Mouse (Mus musculus) forebrain, embryonic 12.5 days (tissue): ENCODE measurements around the gene Wars. TPM values are rescaled to one million over a fixed set of nuclear protein-coding genes. Genes with fewer than 3 reads are reported as not detected.

Experiments used
- ATAC-seq: fragments of 200-750 bp; cut with Nextera tagmentation; 2 replicates; pipeline ENCODE4 v1.8.0; 2017; ENCODE audit warnings: moderate TSS enrichment; ENCODE audit not compliant: low FRiP score
- H3K27ac ChIP-seq: fragments of 300-500 bp; sonication (generic); 2 replicates; pipeline ENCODE4 v1.5.1; 2016; ENCODE audit warnings: mild to moderate bottlenecking
- H3K27me3 ChIP-seq: fragments of 300-500 bp; sonication (generic); 2 replicates; pipeline ENCODE4 v1.6.1; 2016; ENCODE audit warnings: mild to moderate bottlenecking
- H3K36me3 ChIP-seq: fragments of 300-500 bp; sonication (generic); replicated peaks from 2 replicates; pipeline ENCODE4 v1.6.1; 2016; ENCODE audit warnings: mild to moderate bottlenecking
- H3K4me1 ChIP-seq: fragments of 300-500 bp; sonication (generic); 2 replicates; pipeline ENCODE4 v1.6.1; 2016
- H3K4me2 ChIP-seq: fragments of 300-500 bp; sonication (generic); 2 replicates; pipeline ENCODE4 v1.6.1; 2016; ENCODE audit warnings: mild to moderate bottlenecking, moderate library complexity
- H3K4me3 ChIP-seq: fragments of 300-500 bp; sonication (generic); replicated peaks from 2 replicates; pipeline ENCODE4 v1.5.1; 2016; ENCODE audit warnings: mild to moderate bottlenecking
- H3K9ac ChIP-seq: fragments of 300-500 bp; sonication (generic); 2 replicates; pipeline ENCODE4 v1.6.1; 2016; ENCODE audit warnings: mild to moderate bottlenecking
- H3K9me3 ChIP-seq: fragments of 300-500 bp; sonication (generic); 2 replicates; pipeline ENCODE4 v1.6.1; 2016
- WGBS: fragments of 180-500 bp; shearing (Covaris S2); methylation state at CpG from one replicate; pipeline ENCODE4 v1.1.7; 2016; 5-methylcytosine and 5-hydroxymethylcytosine counted together
- polyA plus RNA-seq: library from polyadenylated mRNA; unstranded; fragments of >200 nt; fragmentation: Nextera tagmentation; extraction: Ambion mirVana; gene quantifications from 2 replicates; pipeline ENCODE4 v1.2.1, GENCODE M21; 2016

Gene Wars
- polyA plus RNA-seq, 1 experiment from 2014 or later: 126 TPM

GRCm38 (mm10) chr12:108880606-108881005 lies 13.4 kb downstream of the Wars start:
- WGBS: 95% methylated on average over 5 of the region's 5 CpGs
- H3K9ac ChIP-seq: no peak overlapping the region

GRCm38 (mm10) chr12:108879138-108879537 lies 14.8 kb downstream of the Wars start:
- peaks cover 79% of the 10 kb centered on the region for H3K36me3 ChIP-seq

More at GRCm38 (mm10) chr12:108880606-108881005, 13.4 kb downstream of the Wars start:
- Histone ChIP-seq H3K4me3 (no peak overlapping the region), H3K27me3 (no peaks in the 10 kb centered on the region), H3K36me3 (peaks cover 79% of the 10 kb centered on the region), H3K27ac (no peak overlapping the region), H3K9me3 (no peaks in the 10 kb centered on the region), H3K4me1 (no peaks in the 10 kb centered on the region), H3K4me2 (no peak overlapping the region)
- ATAC-seq: no peak

GRCm38 (mm10) chr12:108873122-108873521 lies 20.9 kb downstream of the Wars start:
- no peaks in the 10 kb centered on the region for H3K4me1 ChIP-seq
- H3K27ac ChIP-seq: no peak overlapping the region
- no peak for ATAC-seq
- no peaks in the 10 kb centered on the region for H3K9me3 ChIP-seq
- H3K4me3 ChIP-seq: no peak overlapping the region
- H3K36me3 ChIP-seq: peaks cover 81% of the 10 kb centered on the region
- H3K9ac ChIP-seq: no peak overlapping the region
- 83% methylated on average over 5 of the region's 5 CpGs for WGBS
- H3K4me2 ChIP-seq: no peak overlapping the region
- H3K27me3 ChIP-seq: no peaks in the 10 kb centered on the region

More at GRCm38 (mm10) chr12:108879138-108879537, 14.8 kb downstream of the Wars start:
- whole genome bisulfite sequencing: 89% methylated on average over 4 of the region's 4 CpGs
- Histone ChIP-seq H3K9ac (no peak overlapping the region), H3K4me3 (no peak overlapping the region), H3K27ac (no peak overlapping the region), H3K9me3 (no peaks in the 10 kb centered on the region), H3K4me1 (no peaks in the 10 kb centered on the region), H3K27me3 (no peaks in the 10 kb centered on the region), H3K4me2 (no peak overlapping the region)
- ATAC-seq: no peak

- H3K4me3 ChIP-seq: no peak overlapping the region
- H3K36me3 ChIP-seq: peaks cover 88% of the 10 kb centered on the region
- H3K9me3 ChIP-seq: no peaks in the 10 kb centered on the region
- no peaks in the 10 kb centered on the region for H3K4me1 ChIP-seq
- no peak for ATAC-seq
- no peak overlapping the region for H3K9ac ChIP-seq
- 87% methylated on average over 2 of the region's 2 CpGs for WGBS
- H3K27me3 ChIP-seq: no peaks in the 10 kb centered on the region
- H3K27ac ChIP-seq: no peak overlapping the region
- H3K4me2 ChIP-seq: no peak overlapping the region
These were observed 24.4 kb downstream of the Wars start for GRCm38 (mm10) chr12:108869575-108869974.

GRCm38 (mm10) chr12:108865007-108865494 lies 28.9 kb downstream of the Wars start:
- WGBS: 94% methylated on average over 6 of the region's 6 CpGs
- no peak for ATAC-seq
- no peaks in the 10 kb centered on the region for H3K9me3 ChIP-seq

GRCm38 (mm10) chr12:108858486-108858885 lies 35.5 kb downstream of the Wars start:
- Histone ChIP-seq H3K4me2 (no peak overlapping the region), H3K9me3 (no peaks in the 10 kb centered on the region), H3K36me3 (peaks cover 58% of the 10 kb centered on the region), H3K27ac (no peak overlapping the region), H3K27me3 (no peaks in the 10 kb centered on the region), H3K4me1 (no peaks in the 10 kb centered on the region), H3K9ac (no peak overlapping the region), H3K4me3 (no peak overlapping the region)
- ATAC-seq: no peak
- 88% methylated on average over 5 of the region's 5 CpGs for WGBS

More at GRCm38 (mm10) chr12:108865007-108865494, 28.9 kb downstream of the Wars start:
- no peak overlapping the region for H3K4me3 ChIP-seq
- no peaks in the 10 kb centered on the region for H3K4me1 ChIP-seq
- no peak overlapping the region for H3K27ac ChIP-seq
- no peak overlapping the region for H3K4me2 ChIP-seq
- peaks cover 99% of the 10 kb centered on the region for H3K36me3 ChIP-seq
- no peaks in the 10 kb centered on the region for H3K27me3 ChIP-seq
- no peak overlapping the region for H3K9ac ChIP-seq

GRCm38 (mm10) chr12:108857589-108858184 lies 36.3 kb downstream of the Wars start:
- peaks cover 50% of the 10 kb centered on the region for H3K36me3 ChIP-seq
- H3K9me3 ChIP-seq: no peaks in the 10 kb centered on the region
- H3K4me2 ChIP-seq: no peak overlapping the region
- 82% methylated on average over 7 of the region's 7 CpGs for WGBS
- ATAC-seq: no peak
- no peaks in the 10 kb centered on the region for H3K27me3 ChIP-seq
- no peak overlapping the region for H3K4me3 ChIP-seq
- no peak overlapping the region for H3K27ac ChIP-seq
- H3K4me1 ChIP-seq: no peaks in the 10 kb centered on the region
- H3K9ac ChIP-seq: no peak overlapping the region

- Histone ChIP-seq H3K27me3 (no peaks in the 10 kb centered on the region), H3K4me1 (no peaks in the 10 kb centered on the region), H3K36me3 (peaks cover 44% of the 10 kb centered on the region), H3K27ac (no peak overlapping the region), H3K4me2 (no peak overlapping the region), H3K9me3 (no peaks in the 10 kb centered on the region), H3K9ac (no peak overlapping the region), H3K4me3 (no peak overlapping the region)
- 89% methylated on average over 7 of the region's 7 CpGs for WGBS
- ATAC-seq: no peak
These were observed 36.9 kb downstream of the Wars start for GRCm38 (mm10) chr12:108857109-108857508.

- H3K9ac ChIP-seq: no peak overlapping the region
- no peak overlapping the region for H3K4me3 ChIP-seq
- ATAC-seq: no peak
- no peaks in the 10 kb centered on the region for H3K27me3 ChIP-seq
- H3K4me2 ChIP-seq: no peak overlapping the region
- H3K4me1 ChIP-seq: no peaks in the 10 kb centered on the region
- WGBS: 84% methylated on average over 8 of the region's 8 CpGs
- H3K9me3 ChIP-seq: no peaks in the 10 kb centered on the region
- H3K36me3 ChIP-seq: peaks cover 35% of the 10 kb centered on the region
- H3K27ac ChIP-seq: no peak overlapping the region
These were observed 37.8 kb downstream of the Wars start for GRCm38 (mm10) chr12:108856186-108856585.

- no peak overlapping the region for H3K27ac ChIP-seq
- no peak overlapping the region for H3K4me3 ChIP-seq
- no peaks in the 10 kb centered on the region for H3K27me3 ChIP-seq
- ATAC-seq: no peak
- WGBS: 94% methylated on average over 10 of the region's 10 CpGs
- no peak overlapping the region for H3K4me2 ChIP-seq
- H3K4me1 ChIP-seq: 0 out of 2 replicates have a peak, but pooled peaks cover 6% of the 10 kb centered on the region
- no peaks in the 10 kb centered on the region for H3K9me3 ChIP-seq
- peaks cover 24% of the 10 kb centered on the region for H3K36me3 ChIP-seq
- H3K9ac ChIP-seq: no peak overlapping the region
These were observed 38.9 kb downstream of the Wars start for GRCm38 (mm10) chr12:108855081-108855480.

GRCm38 (mm10) chr12:108852822-108853221 lies 41.2 kb downstream of the Wars start:
- Histone ChIP-seq H3K27ac (no peak overlapping the region), H3K4me2 (no peak overlapping the region), H3K27me3 (no peaks in the 10 kb centered on the region), H3K9me3 (no peaks in the 10 kb centered on the region), H3K36me3 (peaks cover 17% of the 10 kb centered on the region; the same call in 1 of the 2 replicates), H3K4me1 (0 out of 2 replicates have a peak, but pooled peaks cover 6% of the 10 kb centered on the region), H3K9ac (no peak overlapping the region), H3K4me3 (no peak overlapping the region)
- 89% methylated on average over 8 of the region's 8 CpGs for WGBS
- ATAC-seq: no peak

- Histone ChIP-seq H3K36me3 (peaks cover 19% of the 10 kb centered on the region), H3K4me1 (0 out of 2 replicates have a peak, but pooled peaks cover 6% of the 10 kb centered on the region), H3K4me2 (no peak overlapping the region), H3K27ac (no peak overlapping the region), H3K9ac (no peak overlapping the region), H3K27me3 (no peaks in the 10 kb centered on the region), H3K4me3 (no peak overlapping the region), H3K9me3 (no peaks in the 10 kb centered on the region)
- ATAC-seq: no peak
- 85% methylated on average over 8 of the region's 8 CpGs for WGBS
These were observed 43.1 kb downstream of the Wars start for GRCm38 (mm10) chr12:108850886-108851285.

GRCm38 (mm10) chr12:108850129-108850528 lies 43.8 kb downstream of the Wars start:
- Histone ChIP-seq H3K27me3 (no peaks in the 10 kb centered on the region), H3K4me3 (no peak overlapping the region), H3K4me2 (no peak overlapping the region), H3K9me3 (no peaks in the 10 kb centered on the region), H3K4me1 (0 out of 2 replicates have a peak, but pooled peaks cover 6% of the 10 kb centered on the region), H3K27ac (no peak overlapping the region), H3K36me3 (peaks cover 16% of the 10 kb centered on the region), H3K9ac (no peak overlapping the region)
- 70% methylated on average over 8 of the region's 8 CpGs for WGBS
- no peak for ATAC-seq
